Mouse (Mus musculus): ENCODE data around the gene Gpx4. TPM values are rescaled to one million over a fixed set of nuclear protein-coding genes. Genes with fewer than 3 reads are reported as not detected.

Gpx4 gene
- polyA plus RNA-seq, 1 experiment from 2014 or later = 531 TPM

DNA sequence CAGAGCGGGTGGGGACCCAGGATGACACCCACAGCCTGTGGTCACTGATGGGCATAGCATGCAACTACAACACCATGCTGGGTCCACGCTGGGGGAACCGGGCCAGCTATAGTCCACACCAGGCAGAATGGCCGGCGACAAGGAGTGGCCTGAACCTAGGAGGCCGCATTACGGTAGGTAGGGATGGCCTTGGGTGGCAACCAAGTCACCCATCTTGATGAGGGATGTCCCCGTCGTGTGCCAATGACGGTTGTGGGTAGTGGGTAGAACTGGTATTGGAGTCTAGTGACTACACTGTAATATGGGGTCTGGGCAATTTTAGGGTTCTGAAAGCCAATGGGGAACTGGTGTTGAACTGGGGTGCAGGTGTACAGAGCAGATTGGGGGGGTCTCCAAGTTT, 30.0 kb upstream of the Gpx4 start:
- no peak overlapping the region for H3K4me2 ChIP-seq
- H3K27me3 ChIP-seq = peaks cover 91% of the 10 kb centered on the region
- ATAC-seq (ENCODE audit: low FRiP score) = no peak
- no peaks in the 10 kb centered on the region for H3K9me3 ChIP-seq
- H3K27ac ChIP-seq = no peak overlapping the region
- peaks cover 22% of the 10 kb centered on the region for H3K36me3 ChIP-seq
- H3K4me3 ChIP-seq = no peak overlapping the region
- H3K9ac ChIP-seq = no peak overlapping the region
- H3K4me1 ChIP-seq (replicated peaks) = 0 out of 2 replicates have a peak, but pooled peaks cover 6% of the 10 kb centered on the region
- 89% methylated on average over 10 of the region's 10 CpGs for WGBS

DNA sequence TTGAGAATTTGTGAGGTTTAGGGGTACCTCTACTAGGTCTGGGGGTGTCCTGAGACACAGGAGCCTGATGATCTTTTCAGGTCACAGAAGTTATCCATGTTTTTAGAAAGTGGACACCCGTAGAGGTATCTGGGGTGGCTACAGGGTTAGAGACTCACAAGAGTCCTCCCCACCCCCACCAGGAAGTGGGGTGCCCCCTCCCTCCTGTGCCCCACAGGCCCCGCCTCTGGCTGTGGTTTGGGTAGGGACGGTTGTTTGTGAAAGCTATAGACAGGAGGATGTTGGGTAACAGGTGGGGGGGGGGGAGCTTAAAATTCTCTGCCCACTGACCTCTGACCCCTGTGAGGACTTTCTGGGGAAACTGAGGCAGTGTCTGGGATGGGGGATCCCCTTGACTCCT, 29.6 kb upstream of the Gpx4 start:
- H3K27me3 ChIP-seq = peaks cover 87% of the 10 kb centered on the region
- ATAC-seq (ENCODE audit: low FRiP score) = no peak

DNA sequence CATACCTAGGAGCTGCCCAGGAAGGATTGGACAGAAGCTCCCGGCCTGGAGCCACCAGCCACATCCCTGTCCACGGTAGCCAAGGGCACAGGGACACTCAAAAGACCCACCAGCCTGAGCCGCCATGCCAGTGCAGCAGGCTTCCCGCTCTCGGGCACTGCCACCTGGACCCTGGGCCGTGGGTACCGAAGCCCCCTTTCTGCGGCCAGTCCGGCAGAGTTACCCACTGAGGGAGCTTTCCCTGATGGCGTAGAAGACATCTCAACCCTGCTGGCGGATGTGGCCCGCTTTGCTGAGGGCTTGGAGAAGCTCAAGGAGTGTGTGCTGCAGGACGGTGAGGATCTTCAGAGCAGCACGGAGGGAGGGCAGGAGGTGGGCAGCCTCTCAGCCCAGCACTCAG, 29.2 kb upstream of the Gpx4 start:
- Histone ChIP-seq H3K27ac (no peak overlapping the region), H3K9ac (no peak overlapping the region), H3K4me1 (replicated peaks) (0 out of 2 replicates have a peak, but pooled peaks cover 6% of the 10 kb centered on the region), H3K4me2 (no peak overlapping the region), H3K27me3 (peaks cover 83% of the 10 kb centered on the region), H3K36me3 (peaks cover 16% of the 10 kb centered on the region), H3K4me3 (no peak overlapping the region), H3K9me3 (no peaks in the 10 kb centered on the region)
- no peak for ATAC-seq (ENCODE audit: low FRiP score)
- 86% methylated on average over 14 of the region's 14 CpGs for WGBS

More for the DNA sequence above, 29.6 kb upstream of the Gpx4 start:
- H3K9ac ChIP-seq = no peak overlapping the region
- H3K36me3 ChIP-seq = peaks cover 18% of the 10 kb centered on the region
- no peak overlapping the region for H3K4me3 ChIP-seq
- H3K9me3 ChIP-seq = no peaks in the 10 kb centered on the region
- H3K27ac ChIP-seq = no peak overlapping the region
- H3K4me1 ChIP-seq (replicated peaks) = 0 out of 2 replicates have a peak, but pooled peaks cover 6% of the 10 kb centered on the region
- no peak overlapping the region for H3K4me2 ChIP-seq
- 84% methylated on average over 3 of the region's 3 CpGs for WGBS

DNA sequence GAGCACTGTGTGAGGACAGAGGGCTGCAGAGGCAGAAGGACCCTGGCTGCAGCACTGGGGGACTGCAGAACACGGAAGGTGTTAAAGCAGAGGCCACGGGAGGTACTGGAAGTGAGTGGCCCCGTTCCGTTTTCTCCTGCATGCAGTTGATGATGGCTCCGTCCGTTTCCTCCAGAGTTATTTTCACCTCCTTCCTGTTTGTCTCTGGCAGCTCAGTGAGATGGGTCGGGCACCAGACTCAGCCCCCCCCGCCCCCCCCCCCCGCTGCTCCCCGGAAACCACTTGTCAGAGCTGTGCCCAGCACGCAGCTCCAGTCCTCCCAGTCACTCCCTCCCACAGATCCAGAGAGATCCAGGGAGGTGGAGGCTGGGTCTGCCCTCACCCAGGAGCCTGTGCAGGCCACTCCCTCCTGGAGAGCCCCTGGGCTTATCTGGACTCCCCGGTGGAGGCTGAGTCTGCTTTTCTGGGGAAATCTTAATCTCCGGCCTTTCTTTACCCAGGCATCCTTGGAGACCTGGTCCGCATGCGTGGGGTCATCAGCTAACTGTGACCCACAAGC, 28.1 kb upstream of the Gpx4 start:
- Histone ChIP-seq H3K9me3 (no peaks in the 10 kb centered on the region), H3K9ac (no peak overlapping the region), H3K4me1 (replicated peaks) (0 out of 2 replicates have a peak, but pooled peaks cover 6% of the 10 kb centered on the region), H3K27ac (no peak overlapping the region), H3K4me2 (no peak overlapping the region; the same call in 1 of the 2 replicates), H3K27me3 (peaks cover 72% of the 10 kb centered on the region), H3K4me3 (no peak overlapping the region), H3K36me3 (peaks cover 9% of the 10 kb centered on the region)
- ATAC-seq (ENCODE audit: low FRiP score) = no peak
- WGBS = 7% methylated on average over 15 of the region's 15 CpGs

DNA sequence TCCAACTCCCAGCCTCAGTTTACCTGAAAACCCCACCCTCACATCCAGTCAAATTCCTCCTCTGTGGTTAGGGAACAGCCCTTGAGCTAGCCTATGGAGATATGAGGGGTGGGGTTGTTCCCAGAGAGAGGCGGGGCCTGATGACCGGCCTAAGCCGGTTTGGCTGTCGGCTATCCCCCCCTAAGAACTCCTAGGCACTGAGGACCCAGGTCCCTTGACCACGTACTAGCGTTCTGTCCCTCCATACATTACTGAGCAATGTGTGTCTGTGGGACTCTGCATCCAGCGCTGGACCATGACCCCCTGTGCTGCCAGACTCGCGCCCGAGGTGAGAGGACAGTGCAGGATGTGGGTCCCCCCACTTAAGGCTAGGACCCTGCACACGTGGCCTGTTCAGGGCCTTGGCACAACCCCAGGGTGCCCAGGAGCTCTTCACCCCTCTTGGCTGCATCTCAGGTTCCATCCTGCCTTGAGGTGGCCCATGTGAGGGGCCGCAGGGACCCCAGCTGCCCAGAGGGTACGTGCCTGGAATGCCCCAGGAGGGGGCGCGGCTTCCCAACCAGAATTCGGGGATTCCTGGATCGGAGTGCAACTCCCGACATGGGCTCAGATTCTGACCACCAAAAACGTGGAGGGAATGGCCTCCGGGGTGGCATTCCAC, 27.4 kb upstream of the Gpx4 start:
- H3K4me1 ChIP-seq (replicated peaks) = 0 out of 2 replicates have a peak, but pooled peaks cover 6% of the 10 kb centered on the region
- 7% methylated on average over 20 of the region's 20 CpGs for WGBS
- H3K27ac ChIP-seq = no peak overlapping the region
- peak overlapping the region; percentile 46; the same call in 1 of the 2 replicates for H3K9ac ChIP-seq
- H3K4me3 ChIP-seq = peak overlapping the region; percentile 11; the same call in 1 of the 2 replicates
- ATAC-seq (ENCODE audit: low FRiP score) = no peak; the same call in 1 of the 2 replicates
- H3K9me3 ChIP-seq = no peaks in the 10 kb centered on the region
- H3K36me3 ChIP-seq = peaks cover 3% of the 10 kb centered on the region; the same call in 1 of the 2 replicates
- H3K27me3 ChIP-seq = peaks cover 64% of the 10 kb centered on the region
- 0 out of 2 replicates have a peak overlapping the region, but pooled peaks have one; percentile 19 for H3K4me2 ChIP-seq

DNA sequence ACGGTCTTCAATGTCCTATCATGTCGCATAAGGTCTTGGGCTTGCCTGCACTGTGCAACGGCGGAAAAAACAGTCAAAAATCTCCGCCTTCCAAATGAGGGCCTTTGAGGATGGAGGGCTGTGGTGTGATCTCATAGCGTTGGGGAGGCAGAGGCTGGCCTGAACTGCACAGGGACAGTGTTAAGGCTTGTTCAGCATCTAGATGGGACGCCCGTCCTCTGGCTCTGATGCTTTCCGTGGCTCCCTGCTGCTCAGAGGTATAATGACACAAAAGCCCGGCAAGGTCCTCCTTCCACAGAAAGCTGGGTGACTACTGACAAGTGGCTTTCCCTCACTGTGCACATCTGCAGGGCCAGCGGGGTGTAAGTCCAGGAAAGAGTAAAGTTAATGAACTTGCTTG, 26.8 kb upstream of the Gpx4 start:
- no peak overlapping the region for H3K4me2 ChIP-seq
- H3K9me3 ChIP-seq = no peaks in the 10 kb centered on the region
- H3K36me3 ChIP-seq = no peaks in the 10 kb centered on the region
- peak overlapping the region; percentile 46; the same call in 1 of the 2 replicates for H3K9ac ChIP-seq
- WGBS = 25% methylated on average over 11 of the region's 11 CpGs
- H3K4me3 ChIP-seq = no peak overlapping the region
- 0 out of 2 replicates have a peak, but pooled peaks cover 6% of the 10 kb centered on the region for H3K4me1 ChIP-seq (replicated peaks)
- H3K27me3 ChIP-seq = peaks cover 58% of the 10 kb centered on the region
- no peak for ATAC-seq (ENCODE audit: low FRiP score)
- no peak overlapping the region for H3K27ac ChIP-seq

DNA sequence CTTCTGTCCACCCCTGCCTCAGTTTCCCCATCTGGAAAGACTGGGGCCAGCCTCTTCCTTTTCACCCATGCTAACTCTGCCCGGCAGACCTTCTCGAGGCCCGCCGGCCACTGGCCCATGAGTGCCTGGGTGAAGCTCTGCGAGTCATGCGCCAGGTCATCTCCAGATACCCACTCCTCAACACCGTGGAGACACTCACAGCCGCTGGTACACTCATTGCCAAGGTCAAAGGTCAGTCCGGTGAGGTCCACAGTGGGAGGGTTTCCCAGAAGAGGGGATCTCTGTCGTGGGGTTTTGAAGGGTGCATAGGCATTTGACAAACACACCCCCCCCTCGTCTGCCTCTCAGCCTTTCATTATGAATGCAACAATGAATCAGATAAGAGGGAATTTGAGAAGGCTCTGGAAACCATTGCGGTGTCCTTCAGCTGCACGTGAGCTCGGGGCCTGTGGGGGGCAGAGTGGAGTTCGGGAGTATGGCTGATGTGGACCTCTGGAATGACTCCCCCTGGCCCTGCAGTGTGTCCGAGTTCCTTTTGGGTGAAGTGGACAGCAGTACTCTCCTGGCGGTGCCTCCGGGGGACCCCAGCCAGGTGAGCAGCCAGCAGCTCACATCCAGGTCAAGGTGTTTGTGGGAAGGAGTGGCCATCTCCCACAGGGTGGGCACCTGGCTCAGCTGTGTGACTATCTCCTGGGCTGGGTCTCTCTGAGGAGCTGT, 26.2 kb upstream of the Gpx4 start:
- Histone ChIP-seq H3K9ac (no peak overlapping the region), H3K4me1 (replicated peaks) (0 out of 2 replicates have a peak, but pooled peaks cover 6% of the 10 kb centered on the region), H3K4me3 (no peak overlapping the region), H3K36me3 (no peaks in the 10 kb centered on the region), H3K4me2 (no peak overlapping the region), H3K27ac (no peak overlapping the region), H3K9me3 (no peaks in the 10 kb centered on the region), H3K27me3 (peaks cover 53% of the 10 kb centered on the region)
- 89% methylated on average over 18 of the region's 18 CpGs for WGBS
- no peak for ATAC-seq (ENCODE audit: low FRiP score)

DNA sequence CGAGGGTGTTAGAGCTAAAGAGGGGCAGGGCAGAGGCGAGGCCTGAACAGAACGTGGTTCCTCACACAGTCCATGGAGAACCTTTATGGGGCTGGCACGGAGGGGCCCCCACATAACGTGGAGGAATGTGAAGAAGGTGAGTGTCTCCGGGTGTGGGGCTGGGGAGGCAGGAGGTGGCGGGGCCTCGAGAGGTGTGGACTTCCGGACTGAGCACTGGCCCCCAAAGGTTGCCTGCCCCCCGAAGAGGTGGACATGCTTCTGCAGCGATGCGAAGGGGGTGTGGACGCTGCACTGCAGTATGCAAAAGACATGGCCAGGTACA, 25.7 kb upstream of the Gpx4 start:
- WGBS = 95% methylated on average over 13 of the region's 13 CpGs
- Histone ChIP-seq H3K4me1 (replicated peaks) (0 out of 2 replicates have a peak, but pooled peaks cover 6% of the 10 kb centered on the region), H3K36me3 (no peaks in the 10 kb centered on the region), H3K9me3 (no peaks in the 10 kb centered on the region), H3K27ac (no peak overlapping the region), H3K4me2 (no peak overlapping the region), H3K4me3 (no peak overlapping the region), H3K27me3 (peaks cover 48% of the 10 kb centered on the region), H3K9ac (no peak overlapping the region)
- 0 out of 2 replicates have a peak, but pooled peaks have one; percentile 6 for ATAC-seq (ENCODE audit: low FRiP score)

DNA sequence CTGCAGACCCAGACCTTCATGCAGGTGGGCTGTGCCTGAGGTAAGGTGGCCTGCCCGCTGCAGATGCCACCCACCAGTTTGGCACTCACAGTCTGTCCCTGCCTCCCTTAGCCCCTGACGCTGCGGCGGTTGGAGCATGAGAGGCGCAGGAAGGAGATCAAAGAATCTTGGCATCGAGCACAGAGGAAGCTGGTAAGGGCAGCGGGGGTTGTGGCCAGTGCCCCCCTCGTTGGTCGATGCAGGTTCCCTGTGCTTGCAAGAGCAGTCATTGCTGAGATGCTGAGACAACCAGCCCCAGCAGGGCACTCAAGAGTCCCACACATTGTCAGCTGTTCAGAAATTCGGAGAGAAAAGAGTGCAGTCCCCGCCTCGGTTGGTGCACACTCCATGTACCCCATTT, 24.8 kb upstream of the Gpx4 start:
- no peaks in the 10 kb centered on the region for H3K36me3 ChIP-seq
- no peak for ATAC-seq (ENCODE audit: low FRiP score)
- WGBS = 91% methylated on average over 12 of the region's 12 CpGs

DNA sequence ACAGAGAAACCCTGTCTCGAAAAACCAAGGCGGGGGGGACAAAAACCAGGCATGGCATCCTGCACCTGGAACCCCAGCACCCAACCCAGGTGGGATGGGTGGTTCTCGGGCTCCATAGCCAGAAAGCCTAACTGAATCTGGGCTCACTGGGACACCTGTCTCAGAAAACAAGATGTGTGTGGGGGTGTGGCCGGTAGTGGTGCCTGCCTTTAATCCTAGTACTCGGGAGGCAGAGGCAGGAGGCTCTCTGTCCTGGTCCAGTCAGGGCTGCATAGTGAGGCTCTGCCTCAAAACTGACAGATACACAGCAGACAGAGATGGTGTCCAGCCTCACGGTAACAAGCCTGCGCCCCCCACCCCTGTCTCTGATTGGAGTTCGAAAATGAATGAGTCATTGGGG, 24.2 kb upstream of the Gpx4 start:
- H3K27ac ChIP-seq = no peak overlapping the region
- peaks cover 32% of the 10 kb centered on the region for H3K27me3 ChIP-seq
- no peak for ATAC-seq (ENCODE audit: low FRiP score)
- H3K36me3 ChIP-seq = no peaks in the 10 kb centered on the region
- 95% methylated on average over 8 of the region's 8 CpGs for WGBS
- no peak overlapping the region for H3K4me2 ChIP-seq
- no peaks in the 10 kb centered on the region for H3K9me3 ChIP-seq
- no peak overlapping the region for H3K9ac ChIP-seq
- H3K4me3 ChIP-seq = no peak overlapping the region
- H3K4me1 ChIP-seq (replicated peaks) = 0 out of 2 replicates have a peak, but pooled peaks cover 6% of the 10 kb centered on the region

More for the DNA sequence above, 24.8 kb upstream of the Gpx4 start:
- Histone ChIP-seq H3K9me3 (no peaks in the 10 kb centered on the region), H3K27me3 (peaks cover 39% of the 10 kb centered on the region), H3K9ac (no peak overlapping the region), H3K4me2 (no peak overlapping the region), H3K4me3 (no peak overlapping the region), H3K27ac (no peak overlapping the region), H3K4me1 (replicated peaks) (0 out of 2 replicates have a peak, but pooled peaks cover 6% of the 10 kb centered on the region)

DNA sequence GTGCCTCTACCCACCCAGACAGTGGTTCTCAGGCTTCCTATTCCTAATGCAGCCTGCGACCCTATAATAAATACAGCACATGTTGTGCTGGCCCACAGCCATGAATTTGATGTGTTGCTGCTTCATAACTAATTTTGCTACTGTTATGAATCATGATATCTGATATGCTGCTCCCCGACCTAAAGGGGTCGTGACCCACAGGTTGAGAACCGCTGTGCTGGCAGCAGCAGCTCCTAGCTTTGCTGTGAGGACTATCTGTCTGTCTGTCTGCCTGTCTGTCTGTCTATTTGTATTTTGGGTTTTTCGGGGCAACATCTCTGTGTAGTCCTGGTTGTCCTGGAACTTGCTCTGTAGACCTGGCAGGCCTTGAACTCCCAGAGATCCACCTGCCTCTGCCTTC, 23.2 kb upstream of the Gpx4 start:
- H3K36me3 ChIP-seq = no peaks in the 10 kb centered on the region
- peaks cover 26% of the 10 kb centered on the region for H3K27me3 ChIP-seq
- H3K4me3 ChIP-seq = no peak overlapping the region
- H3K9ac ChIP-seq = no peak overlapping the region
- WGBS = 86% methylated on average over 5 of the region's 5 CpGs
- no peak overlapping the region for H3K27ac ChIP-seq
- 0 out of 2 replicates have a peak, but pooled peaks cover 6% of the 10 kb centered on the region for H3K4me1 ChIP-seq (replicated peaks)
- ATAC-seq (ENCODE audit: low FRiP score) = no peak
- no peaks in the 10 kb centered on the region for H3K9me3 ChIP-seq
- no peak overlapping the region for H3K4me2 ChIP-seq
